In the genomic region with DNA sequence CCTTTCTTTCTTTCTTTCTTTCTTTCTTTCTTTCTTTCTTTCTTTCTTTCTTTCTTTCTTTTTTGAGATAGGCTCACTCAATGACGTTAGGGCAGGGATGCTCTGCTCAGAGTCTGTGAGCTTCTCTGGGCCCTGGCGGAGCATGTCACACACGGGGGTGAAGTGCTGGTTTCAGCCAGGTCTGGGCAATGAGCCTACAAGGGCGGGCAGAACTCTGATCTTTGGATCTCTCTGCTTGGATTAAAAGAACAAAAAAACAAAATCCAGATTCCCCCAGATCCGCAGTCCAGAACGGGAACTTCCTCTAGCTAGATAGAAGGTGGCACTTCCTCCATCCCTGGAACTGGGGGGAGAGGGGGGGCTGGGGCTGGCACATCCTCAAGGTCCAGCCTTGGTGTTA, we compare ENCODE assay signal across 20 mouse cellular contexts. TPM values are rescaled to one million over a fixed set of nuclear protein-coding genes. Genes with fewer than 3 reads are reported as not detected.
DNase-seq lines count a peak whose midpoint lies in the region; ATAC-seq lines count a peak whose summit lies in the region.
"Had no signal": no experiment of that assay in that cellular context is flagged by ENCODE, and none has a peak within 500 bp of the region (broad histone marks: within the 10 kb centered on the region; RNA-seq: fewer than 3 reads in every experiment).

No protein-coding gene starts in this region.

- intact Hi-C loops in heart, postnatal 25 days (cut with DNase I): no loop called here

- no peak for ATAC-seq in hindbrain, embryonic 12.5 days (ENCODE audit: low FRiP score)
- ATAC-seq: forebrain, embryonic 16.5 days; liver, postnatal 0 days; midbrain, embryonic 15.5 days had no signal

- WGBS in hindbrain, embryonic 12.5 days: 72% methylated on average over 6 of the region's 6 CpGs

- no peaks in the 10 kb centered on the region for H3K36me3 ChIP-seq in hindbrain, embryonic 12.5 days
- H3K36me3 ChIP-seq: limb, embryonic 13.5 days; midbrain, embryonic 15.5 days had no signal

- DNase-seq in adrenal gland, postnatal 10 days: peak; percentile 68
- no peak for DNase-seq in adrenal gland, adult 18-20 months (ENCODE audit: low spot score in 2 of 2)
- peak; percentile 61 for DNase-seq in kidney, adult 18-20 months
- DNase-seq in kidney, postnatal 4 days: no peak
- peak; percentile 27 for DNase-seq in MN1 (ENCODE audit: low spot score)
- peak; percentile 58 for DNase-seq in brain, adult 2 months (ENCODE audit: low read depth, low spot score)
- DNase-seq in heart, postnatal 25 days (ENCODE audit: low spot score): no peak
- DNase-seq: gastrocnemius, postnatal 10 days; liver, postnatal 0 days; thymus, postnatal 25 days had no signal

- no peak overlapping the region for H3K27ac ChIP-seq in hindbrain, embryonic 12.5 days
- H3K27ac ChIP-seq: layer of hippocampus, adult 2 months; left cerebral cortex, adult 2 months; limb, embryonic 13.5 days; midbrain, embryonic 15.5 days had no signal

- peaks cover 10% of the 10 kb centered on the region for H3K4me1 ChIP-seq in hindbrain, embryonic 12.5 days

- H3K9me3 ChIP-seq in hindbrain, embryonic 12.5 days (replicated peaks): no peaks in the 10 kb centered on the region
- H3K9me3 ChIP-seq: limb, embryonic 13.5 days; midbrain, embryonic 15.5 days had no signal

- H3K27me3 ChIP-seq in hindbrain, embryonic 12.5 days: peaks cover 54% of the 10 kb centered on the region

- H3K4me3 ChIP-seq in hindbrain, embryonic 12.5 days: no peak overlapping the region
- H3K4me3 ChIP-seq: layer of hippocampus, adult 2 months; left cerebral cortex, adult 2 months; limb, embryonic 13.5 days; midbrain, embryonic 15.5 days had no signal

- no peak overlapping the region for H3K9ac ChIP-seq in hindbrain, embryonic 12.5 days
- H3K9ac ChIP-seq: limb, embryonic 13.5 days; liver, postnatal 0 days; midbrain, embryonic 15.5 days had no signal

- H3K4me2 ChIP-seq in hindbrain, embryonic 12.5 days (replicated peaks): no peak overlapping the region
- H3K4me2 ChIP-seq: heart, embryonic 11.5 days; limb, embryonic 13.5 days; midbrain, embryonic 15.5 days had no signal

RNA-seq across cellular contexts. Expression of gene Rasal1, which starts 2.8 kb away (rescaled TPM):
- 1 to 10 TPM; 6.9 to 8.9 TPM for total RNA-seq in adrenal gland, postnatal 10 days (2021)
- 10 to 100 TPM in 1 of 2 experiments, 1 to 10 TPM in 1; 4.3 to 14.1 TPM for total RNA-seq in adrenal gland, adult 18-20 months (2021)
- not detected for total RNA-seq in heart, postnatal 25 days (2021)
- 0.06 and 0.38 TPM in 2 replicates for polyA plus RNA-seq in hindbrain, embryonic 12.5 days (2016; fragmentation: Nextera tagmentation; extraction: Ambion mirVana)
- total RNA-seq: heart, postnatal 36 days had no signal

RNA-seq across cellular contexts. Expression of gene Cfap73, which starts 11.8 kb away (rescaled TPM):
- total RNA-seq in adrenal gland, postnatal 10 days (2021): under 1 TPM in 1 of 2 experiments, not detected in 1; 0.42 TPM
- under 1 TPM in 1 of 2 experiments, not detected in 1; 0.33 TPM for total RNA-seq in adrenal gland, adult 18-20 months (2021)
- total RNA-seq in heart, postnatal 25 days (2021): not detected
- 0.56 and 0.77 TPM in 2 replicates for polyA plus RNA-seq in hindbrain, embryonic 12.5 days (2016; fragmentation: Nextera tagmentation; extraction: Ambion mirVana)
- total RNA-seq: gastrocnemius, postnatal 10 days; heart, postnatal 36 days had no signal
- polyA plus RNA-seq: heart, embryonic 11.5 days; limb, embryonic 13.5 days; liver, postnatal 0 days; spleen, adult 2 months; stomach, embryonic 16.5 days had no signal

RNA-seq across cellular contexts. Expression of gene Ddx54, which starts 33.3 kb away (rescaled TPM):
- total RNA-seq in adrenal gland, postnatal 10 days (2021): 10 to 100 TPM; 36.0 to 36.1 TPM
- 10 to 100 TPM; 44.1 to 57.6 TPM for total RNA-seq in adrenal gland, adult 18-20 months (2021)
- total RNA-seq in heart, postnatal 25 days (2021): 10 to 100 TPM; 20.1 to 21.4 TPM
- polyA plus RNA-seq in hindbrain, embryonic 12.5 days (2016; fragmentation: Nextera tagmentation; extraction: Ambion mirVana): 53.2 and 53.6 TPM in 2 replicates

RNA-seq across cellular contexts. Expression of gene Rita1, which starts 33.5 kb away (rescaled TPM):
- total RNA-seq in adrenal gland, postnatal 10 days (2021): 10 to 100 TPM; 12.9 to 17.4 TPM
- total RNA-seq in adrenal gland, adult 18-20 months (2021): 10 to 100 TPM; 14.2 to 16.9 TPM
- total RNA-seq in heart, postnatal 25 days (2021): 10 to 100 TPM; 15.4 to 18.7 TPM
- polyA plus RNA-seq in hindbrain, embryonic 12.5 days (2016; fragmentation: Nextera tagmentation; extraction: Ambion mirVana): 16.8 and 19.2 TPM in 2 replicates

RNA-seq across cellular contexts. Expression of gene Iqcd, which starts 57.0 kb away (rescaled TPM):
- under 1 TPM; 0.42 to 0.51 TPM for total RNA-seq in adrenal gland, postnatal 10 days (2021)
- under 1 TPM; 0.36 to 0.48 TPM for total RNA-seq in adrenal gland, adult 18-20 months (2021)
- total RNA-seq in heart, postnatal 25 days (2021): not detected
- 1.9 and 2.5 TPM in 2 replicates for polyA plus RNA-seq in hindbrain, embryonic 12.5 days (2016; fragmentation: Nextera tagmentation; extraction: Ambion mirVana)
- total RNA-seq: heart, postnatal 36 days had no signal

Comparison
In these comparisons a context has a peak if more than half of its experiments do, and no peak if none do; other contexts are left out.
1. DNase-seq: peak in adrenal gland, postnatal 10 days (single experiment), kidney, adult 18-20 months (single experiment), MN1 (single experiment) and brain, adult 2 months (single experiment); none in adrenal gland, adult 18-20 months (0 of 2), kidney, postnatal 4 days (0 of 2) and heart, postnatal 25 days (single experiment).
2. RNA of gene Rasal1, which starts 2.8 kb away (total RNA-seq): 4.3 to 14.1 TPM in adrenal gland, adult 18-20 months and 6.9 to 8.9 TPM in adrenal gland, postnatal 10 days; not detected in heart, postnatal 25 days; every median in the first group is over 4 times any median in the second.